ENCODE assay signal across 30 mouse cellular contexts in genomic region chr3:109046428-109046827, GRCm38 (mm10). TPM values are rescaled to one million over a fixed set of nuclear protein-coding genes. Genes with fewer than 3 reads are reported as not detected.
DNase-seq lines count a peak whose midpoint lies in the region; ATAC-seq lines count a peak whose summit lies in the region.
"Had no signal": no experiment of that assay in that cellular context is flagged by ENCODE, and none has a peak within 500 bp of the region (broad histone marks: within the 10 kb centered on the region; RNA-seq: fewer than 3 reads in every experiment).

No protein-coding gene starts in this region.

- no peaks in the 10 kb centered on the region for H3K27me3 ChIP-seq in midbrain, embryonic 13.5 days
- H3K27me3 ChIP-seq in midbrain, embryonic 14.5 days (ENCODE audit: control insufficient read depth, insufficient read depth, low read length): no peaks in the 10 kb centered on the region
- H3K27me3 ChIP-seq in limb, embryonic 11.5 days (ENCODE audit: control insufficient read depth, insufficient read depth, low read length): no peaks in the 10 kb centered on the region
- H3K27me3 ChIP-seq in forebrain, embryonic 12.5 days: no peaks in the 10 kb centered on the region
- H3K27me3 ChIP-seq: embryonic facial prominence, embryonic 13.5 days; embryonic facial prominence, embryonic 15.5 days; forebrain, embryonic 13.5 days; forebrain, embryonic 15.5 days had no signal

- 92% methylated on average over 3 of the region's 3 CpGs for WGBS in midbrain, embryonic 13.5 days
- WGBS in midbrain, embryonic 14.5 days: 93% methylated on average over 3 of the region's 3 CpGs
- 81% methylated on average over 3 of the region's 3 CpGs for WGBS in limb, embryonic 11.5 days
- 80% methylated on average over 3 of the region's 3 CpGs for WGBS in forebrain, embryonic 12.5 days

- H3K27ac ChIP-seq in midbrain, embryonic 13.5 days: no peak overlapping the region
- H3K27ac ChIP-seq in midbrain, embryonic 14.5 days (replicated peaks; ENCODE audit: low read depth, low read length): no peak overlapping the region
- no peak overlapping the region for H3K27ac ChIP-seq in limb, embryonic 11.5 days (replicated peaks; ENCODE audit: low read depth, low read length)
- H3K27ac ChIP-seq in forebrain, embryonic 12.5 days: no peak overlapping the region
- H3K27ac ChIP-seq: embryonic facial prominence, embryonic 13.5 days; embryonic facial prominence, embryonic 15.5 days; forebrain, embryonic 10.5 days; forebrain, embryonic 13.5 days; forebrain, embryonic 15.5 days had no signal

- H3K9me3 ChIP-seq in midbrain, embryonic 13.5 days: no peaks in the 10 kb centered on the region
- no peaks in the 10 kb centered on the region for H3K9me3 ChIP-seq in midbrain, embryonic 14.5 days (ENCODE audit: control insufficient read depth, low read length)
- H3K9me3 ChIP-seq in limb, embryonic 11.5 days (ENCODE audit: control insufficient read depth, low read length): no peaks in the 10 kb centered on the region
- no peaks in the 10 kb centered on the region for H3K9me3 ChIP-seq in forebrain, embryonic 12.5 days
- H3K9me3 ChIP-seq: embryonic facial prominence, embryonic 13.5 days; embryonic facial prominence, embryonic 15.5 days; forebrain, embryonic 10.5 days; forebrain, embryonic 13.5 days; forebrain, embryonic 15.5 days had no signal

- H3K9ac ChIP-seq in midbrain, embryonic 13.5 days (replicated peaks): no peak overlapping the region
- H3K9ac ChIP-seq in midbrain, embryonic 14.5 days (replicated peaks; ENCODE audit: low read length): no peak overlapping the region
- no peak overlapping the region for H3K9ac ChIP-seq in limb, embryonic 11.5 days (ENCODE audit: low read length)
- no peak overlapping the region for H3K9ac ChIP-seq in forebrain, embryonic 12.5 days
- H3K9ac ChIP-seq: embryonic facial prominence, embryonic 13.5 days; embryonic facial prominence, embryonic 15.5 days; forebrain, embryonic 13.5 days; forebrain, embryonic 15.5 days; forebrain, postnatal 0 days had no signal

- no peak for DNase-seq in midbrain, embryonic 14.5 days
- DNase-seq in limb, embryonic 11.5 days (ENCODE audit: low spot score): no peak
- no peak for DNase-seq in left cerebral cortex, postnatal 36 days (ENCODE audit: low spot score in 2 of 2)
- DNase-seq in gastrocnemius, postnatal 10 days: no peak
- DNase-seq: adrenal gland, adult 2 months; adrenal gland, postnatal 10 days; adrenal gland, postnatal 25 days; cerebellum, adult 11 months; cerebellum, adult 2 months; cerebellum, adult 9-10 months; cerebellum, postnatal 10 days; cerebellum, postnatal 25 days; embryo, embryonic 11 days; forebrain, postnatal 0 days had no signal

- H3K4me1 ChIP-seq in midbrain, embryonic 13.5 days (replicated peaks): no peaks in the 10 kb centered on the region
- H3K4me1 ChIP-seq in midbrain, embryonic 14.5 days (ENCODE audit: control insufficient read depth, insufficient read depth, low read length): no peaks in the 10 kb centered on the region
- H3K4me1 ChIP-seq in limb, embryonic 11.5 days (ENCODE audit: control insufficient read depth, insufficient read depth, low read length): no peaks in the 10 kb centered on the region
- no peaks in the 10 kb centered on the region for H3K4me1 ChIP-seq in forebrain, embryonic 12.5 days
- H3K4me1 ChIP-seq: embryonic facial prominence, embryonic 13.5 days; forebrain, embryonic 13.5 days; forebrain, embryonic 15.5 days had no signal

- intact Hi-C loops in left cerebral cortex, postnatal 36 days (cut with DNase I): no loop called here

- ATAC-seq in midbrain, embryonic 13.5 days: peak; percentile 37; the same call in 1 of the 2 replicates
- no peak for ATAC-seq in midbrain, embryonic 14.5 days (ENCODE audit: low FRiP score, low TSS enrichment)
- ATAC-seq in granulocyte monocyte progenitor cell, adult 5-6 weeks (replicated peaks; ENCODE audit: poor library complexity, severe bottlenecking): peak; percentile 75
- ATAC-seq in limb, embryonic 11.5 days (ENCODE audit: insufficient number of reproducible peaks, low FRiP score, low TSS enrichment, low read depth): peak; percentile 52; the same call in 1 of the 2 replicates
- ATAC-seq in neutrophil, adult 5-6 weeks (ENCODE audit: extremely low read depth, insufficient number of reproducible peaks, low FRiP score, poor library complexity, severe bottlenecking): 0 out of 2 replicates have a peak, but pooled peaks have one; percentile 6
- no peak for ATAC-seq in forebrain, embryonic 12.5 days (ENCODE audit: low FRiP score)
- ATAC-seq: forebrain, embryonic 13.5 days; forebrain, embryonic 15.5 days; forebrain, postnatal 0 days had no signal

- H3K4me3 ChIP-seq in midbrain, embryonic 13.5 days (replicated peaks): no peak overlapping the region
- H3K4me3 ChIP-seq in midbrain, embryonic 14.5 days (replicated peaks; ENCODE audit: low read depth, low read length): no peak overlapping the region
- no peak overlapping the region for H3K4me3 ChIP-seq in limb, embryonic 11.5 days (ENCODE audit: low read depth, low read length)
- H3K4me3 ChIP-seq in forebrain, embryonic 12.5 days (replicated peaks): no peak overlapping the region
- H3K4me3 ChIP-seq: embryonic facial prominence, embryonic 13.5 days; embryonic facial prominence, embryonic 15.5 days; erythroblast, embryonic 14.5 days; forebrain, embryonic 10.5 days; forebrain, embryonic 13.5 days; forebrain, embryonic 15.5 days had no signal

- no peaks in the 10 kb centered on the region for H3K36me3 ChIP-seq in midbrain, embryonic 13.5 days
- H3K36me3 ChIP-seq in midbrain, embryonic 14.5 days (ENCODE audit: control insufficient read depth, insufficient read depth, low read length): no peaks in the 10 kb centered on the region
- no peaks in the 10 kb centered on the region for H3K36me3 ChIP-seq in limb, embryonic 11.5 days (ENCODE audit: control insufficient read depth, insufficient read depth, low read length)
- H3K36me3 ChIP-seq in forebrain, embryonic 12.5 days (replicated peaks): no peaks in the 10 kb centered on the region
- H3K36me3 ChIP-seq: embryonic facial prominence, embryonic 13.5 days; embryonic facial prominence, embryonic 15.5 days; forebrain, embryonic 10.5 days; forebrain, embryonic 15.5 days had no signal

- H3K4me2 ChIP-seq in midbrain, embryonic 13.5 days (replicated peaks): no peak overlapping the region
- no peak overlapping the region for H3K4me2 ChIP-seq in midbrain, embryonic 14.5 days (ENCODE audit: low read length)
- H3K4me2 ChIP-seq in limb, embryonic 11.5 days (ENCODE audit: low read depth, severe bottlenecking): no peak overlapping the region
- H3K4me2 ChIP-seq in forebrain, embryonic 12.5 days: no peak overlapping the region
- H3K4me2 ChIP-seq: embryonic facial prominence, embryonic 13.5 days; embryonic facial prominence, embryonic 15.5 days; forebrain, embryonic 13.5 days; forebrain, embryonic 15.5 days had no signal

RNA-seq across cellular contexts. Expression of gene Fam102b, which starts 19.0 kb away (rescaled TPM):
- polyA plus RNA-seq in midbrain, embryonic 13.5 days (2015; fragmentation: Nextera tagmentation; extraction: Ambion mirVana): 8.5 and 9.6 TPM in 2 replicates
- 19.6 and 24.5 TPM in 2 replicates for polyA plus RNA-seq in midbrain, embryonic 14.5 days (2014; fragmentation: Nextera tagmentation; extraction: Ambion mirVana)
- total RNA-seq in granulocyte monocyte progenitor cell, adult 5-6 weeks (2014; fragmentation: Nextera tagmentation): 28.8 and 29.1 TPM in 2 replicates
- total RNA-seq in granulocyte monocyte progenitor cell, adult 5-6 weeks (2017): 32.2 and 33.7 TPM in 2 replicates
- polyA plus RNA-seq in limb, embryonic 11.5 days (2014; fragmentation: Nextera tagmentation; extraction: Ambion mirVana): 7.7 TPM in 2 replicates
- 19.4 and 22.7 TPM in 2 replicates for total RNA-seq in neutrophil, adult 5-6 weeks (2017)
- total RNA-seq in left cerebral cortex, postnatal 36 days (2021): 10 to 100 TPM; 33.3 to 36.6 TPM
- 10 to 100 TPM; 14.6 to 15.0 TPM for total RNA-seq in gastrocnemius, postnatal 10 days (2021)
- 5.5 and 8.9 TPM in 2 replicates for polyA plus RNA-seq in forebrain, embryonic 12.5 days (2016; fragmentation: Nextera tagmentation; extraction: Ambion mirVana)
- polyA plus RNA-seq: erythroblast, embryonic 14.5 days had no signal

RNA-seq across cellular contexts. Expression of gene Slc25a54, which starts 33.8 kb away (rescaled TPM):
- not detected in 2 replicates for polyA plus RNA-seq in midbrain, embryonic 13.5 days (2015; fragmentation: Nextera tagmentation; extraction: Ambion mirVana)
- not detected in 2 replicates for polyA plus RNA-seq in midbrain, embryonic 14.5 days (2014; fragmentation: Nextera tagmentation; extraction: Ambion mirVana)
- total RNA-seq in granulocyte monocyte progenitor cell, adult 5-6 weeks (2014; fragmentation: Nextera tagmentation): not detected in 2 replicates
- not detected in 2 replicates for total RNA-seq in granulocyte monocyte progenitor cell, adult 5-6 weeks (2017)
- not detected in 2 replicates for polyA plus RNA-seq in limb, embryonic 11.5 days (2014; fragmentation: Nextera tagmentation; extraction: Ambion mirVana)
- not detected in 2 replicates for total RNA-seq in neutrophil, adult 5-6 weeks (2017)
- not detected for total RNA-seq in left cerebral cortex, postnatal 36 days (2021)
- total RNA-seq in gastrocnemius, postnatal 10 days (2021): not detected
- polyA plus RNA-seq in forebrain, embryonic 12.5 days (2016; fragmentation: Nextera tagmentation; extraction: Ambion mirVana): 0.11 TPM in 1 of 2 replicates, not detected in the other
- total RNA-seq: adrenal gland, adult 2 months; adrenal gland, postnatal 10 days; adrenal gland, postnatal 25 days; adrenal gland, postnatal 4 days; ES-E14; forebrain, postnatal 0 days; MEL had no signal
- polyA plus RNA-seq: adrenal gland, adult 2 months; brain, embryonic 14.5 days; C2C12; cerebellum, adult 2 months; embryonic facial prominence, embryonic 11.5 days; embryonic facial prominence, embryonic 13.5 days; embryonic facial prominence, embryonic 15.5 days; erythroblast, embryonic 14.5 days; forebrain, embryonic 10.5 days; forebrain, embryonic 13.5 days; forebrain, embryonic 15.5 days; forebrain, postnatal 0 days had no signal

Comparison
In these comparisons a context has a peak if more than half of its experiments do, and no peak if none do; other contexts are left out.
1. ATAC-seq: peak in midbrain, embryonic 13.5 days (single experiment), granulocyte monocyte progenitor cell, adult 5-6 weeks (single experiment), limb, embryonic 11.5 days (single experiment) and neutrophil, adult 5-6 weeks (single experiment); none in midbrain, embryonic 14.5 days (single experiment) and forebrain, embryonic 12.5 days (single experiment).